Mouse (Mus musculus): ENCODE measurements at regions not wholly inside any gene's neighbourhood (a gene's known extent, or its start where the extent isn't known, plus 50 kb on each side); places are given as distances from the start of the nearest gene placed in this dataset.
A peak's percentile ranks its signal among the peaks of the same experiment; 100 is the strongest.

DNA sequence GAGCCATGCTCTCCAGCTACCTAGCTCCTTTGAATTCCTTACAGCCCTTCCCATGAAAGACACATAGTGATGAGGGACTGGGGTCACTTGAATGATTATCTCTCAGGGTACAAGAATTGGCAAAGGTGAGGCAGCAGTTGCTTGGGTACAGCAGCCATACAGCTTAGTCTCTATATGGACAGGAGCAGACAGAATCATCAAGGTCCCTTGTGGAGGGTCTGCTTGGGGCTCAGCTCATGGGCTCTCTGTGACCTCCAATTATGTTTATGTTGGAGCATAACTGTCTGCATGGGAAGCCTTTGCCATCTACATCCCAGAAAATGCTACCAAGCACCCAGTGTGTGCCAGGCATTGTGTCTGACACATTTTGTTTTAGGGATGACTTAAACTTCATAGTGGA, 118.4 kb upstream of the Lhcgr start:
- no peak for DNase-seq

DNA sequence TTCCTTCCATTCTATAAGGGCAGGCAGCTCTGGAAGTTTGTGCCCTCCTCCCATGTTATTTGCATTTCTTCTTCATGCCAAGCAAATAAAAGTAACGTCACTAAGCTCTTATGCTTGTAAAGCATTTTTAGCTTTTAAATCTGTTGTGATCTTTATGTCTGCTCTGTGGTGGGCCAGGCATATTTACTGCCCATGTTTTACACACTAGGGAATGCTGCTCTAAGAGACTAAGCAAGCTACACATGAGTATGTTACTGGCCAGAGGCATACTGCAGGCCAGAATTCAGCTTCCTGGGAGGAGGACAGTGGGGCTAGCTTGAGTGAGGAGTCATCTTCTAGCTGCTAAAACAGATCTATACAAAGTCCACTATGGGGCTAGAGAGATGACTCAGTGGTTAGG, 110.0 kb upstream of the Lhcgr start:
- no peak for DNase-seq

DNA sequence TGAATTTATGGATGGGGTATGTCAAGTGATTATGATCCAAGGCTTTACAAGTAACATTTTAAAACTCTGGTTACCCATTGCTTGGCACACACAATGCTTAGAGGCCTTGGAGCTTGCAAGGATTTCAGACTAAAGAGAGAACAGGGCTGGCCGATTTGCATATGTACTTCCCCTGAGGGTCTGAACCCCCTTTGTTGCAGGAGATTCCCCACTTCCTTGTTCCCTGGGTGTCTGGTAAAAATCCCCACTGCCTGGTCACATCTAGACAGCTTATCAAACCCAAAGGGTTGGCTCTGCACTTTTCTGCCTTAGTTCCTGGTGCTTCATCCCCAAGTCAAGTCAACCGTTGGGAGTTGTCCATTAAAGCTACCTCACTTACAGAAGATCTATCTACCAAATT, 109.1 kb upstream of the Lhcgr start:
- DNase-seq, result no peak

DNA sequence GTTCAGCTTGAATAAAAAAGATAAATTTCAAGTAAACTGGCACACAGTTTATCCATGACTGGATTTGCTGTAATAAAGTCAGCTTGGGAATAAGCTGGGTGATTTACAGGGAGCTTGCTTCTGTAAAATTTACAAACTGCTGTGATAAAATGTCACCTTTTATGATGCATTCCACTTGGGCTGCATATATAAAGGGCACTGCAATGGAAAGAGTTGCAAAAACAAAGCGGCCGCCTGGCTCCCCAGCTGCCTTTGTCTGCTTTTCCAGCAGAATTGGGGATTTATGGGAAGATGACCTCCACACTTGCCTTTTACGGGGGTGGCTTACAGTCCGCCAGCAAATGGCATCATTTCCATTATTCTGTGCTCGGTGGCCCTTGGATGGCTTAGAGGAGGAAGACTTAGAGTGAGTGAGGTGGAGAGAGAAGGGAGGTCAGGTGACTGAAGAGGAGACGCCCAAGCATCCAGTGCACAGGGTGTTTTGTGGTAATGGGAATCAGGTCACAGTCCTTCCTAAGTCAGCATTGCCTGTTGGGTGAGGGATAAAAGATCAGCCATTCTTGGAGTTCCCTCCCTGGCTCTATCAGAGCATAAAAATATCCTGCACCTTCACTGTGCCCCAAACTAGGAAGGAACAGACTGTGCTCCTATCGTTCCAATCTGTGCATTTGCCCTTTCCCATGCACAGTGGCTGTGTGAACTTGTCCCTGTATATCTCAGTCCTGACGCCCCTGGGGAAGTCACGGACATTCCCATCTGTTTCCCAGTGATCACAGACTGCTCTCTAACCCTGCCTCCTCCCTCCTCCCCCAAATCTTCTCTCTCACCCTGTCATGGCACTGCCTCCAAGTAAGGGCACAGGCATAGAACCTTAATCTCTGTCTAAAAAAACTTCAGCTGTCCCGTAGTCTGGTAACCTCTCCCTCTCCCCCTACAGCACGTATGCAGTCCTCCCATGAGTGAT, 107.2 kb upstream of the Lhcgr start:
- no peak for DNase-seq

DNA sequence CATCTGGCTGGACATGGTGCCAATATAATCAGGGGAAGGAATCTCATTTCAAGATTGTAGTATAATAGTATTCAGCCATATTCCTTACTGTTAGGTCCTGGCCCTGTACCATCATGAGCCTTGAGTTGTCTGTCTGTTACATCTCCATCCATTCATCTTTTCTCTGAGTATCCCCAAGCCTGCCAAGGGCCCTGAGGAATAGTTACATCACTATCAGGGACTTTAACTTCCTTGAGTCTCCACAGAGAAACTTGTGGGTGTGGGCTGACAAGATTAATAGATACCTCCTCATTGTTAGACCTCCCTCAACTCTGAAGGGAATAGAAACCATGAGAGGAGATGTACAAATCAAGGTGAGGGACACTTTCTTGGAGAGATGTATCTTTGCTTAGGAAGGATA, 101.7 kb upstream of the Lhcgr start:
- no peak for DNase-seq

DNA sequence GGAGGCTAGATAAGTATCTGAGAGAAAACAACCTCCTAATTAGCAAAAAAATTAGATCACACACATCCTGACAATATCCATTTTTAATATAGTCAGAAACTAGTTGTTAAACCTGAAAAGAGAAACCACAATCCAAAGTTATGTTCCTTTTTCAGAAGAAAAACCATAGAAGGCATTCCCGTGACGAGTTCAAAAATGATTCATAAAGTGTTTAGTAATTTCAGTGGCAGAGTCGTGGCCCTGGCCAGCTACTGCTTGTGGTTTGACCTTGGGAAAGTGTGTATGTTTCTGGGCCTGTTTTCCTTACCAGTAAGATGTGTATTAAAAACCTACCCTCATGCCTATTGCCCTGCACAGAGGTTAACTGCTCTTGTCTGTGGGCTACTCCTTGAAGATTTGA, 93.7 kb upstream of the Lhcgr start:
- no peak for DNase-seq

DNA sequence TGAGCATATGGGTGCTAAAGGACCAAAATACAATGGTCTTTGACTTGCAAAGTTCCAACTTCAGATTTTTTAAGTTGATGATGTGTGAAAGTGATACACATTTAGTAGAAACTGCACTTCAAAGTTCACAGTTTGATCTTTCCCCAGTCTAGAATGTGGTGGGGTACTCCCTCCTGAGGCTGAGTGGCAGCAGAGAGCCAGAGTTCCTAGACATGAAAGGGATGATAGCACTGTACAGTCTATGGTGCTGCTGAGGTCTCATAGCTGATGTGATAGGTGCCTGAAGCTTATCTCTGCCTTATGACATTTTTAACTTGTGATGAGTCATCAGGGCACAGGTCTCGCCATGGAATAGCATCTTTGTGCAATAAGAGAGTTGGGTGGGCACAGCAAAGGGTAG, 87.9 kb upstream of the Lhcgr start:
- no peak for DNase-seq

DNA sequence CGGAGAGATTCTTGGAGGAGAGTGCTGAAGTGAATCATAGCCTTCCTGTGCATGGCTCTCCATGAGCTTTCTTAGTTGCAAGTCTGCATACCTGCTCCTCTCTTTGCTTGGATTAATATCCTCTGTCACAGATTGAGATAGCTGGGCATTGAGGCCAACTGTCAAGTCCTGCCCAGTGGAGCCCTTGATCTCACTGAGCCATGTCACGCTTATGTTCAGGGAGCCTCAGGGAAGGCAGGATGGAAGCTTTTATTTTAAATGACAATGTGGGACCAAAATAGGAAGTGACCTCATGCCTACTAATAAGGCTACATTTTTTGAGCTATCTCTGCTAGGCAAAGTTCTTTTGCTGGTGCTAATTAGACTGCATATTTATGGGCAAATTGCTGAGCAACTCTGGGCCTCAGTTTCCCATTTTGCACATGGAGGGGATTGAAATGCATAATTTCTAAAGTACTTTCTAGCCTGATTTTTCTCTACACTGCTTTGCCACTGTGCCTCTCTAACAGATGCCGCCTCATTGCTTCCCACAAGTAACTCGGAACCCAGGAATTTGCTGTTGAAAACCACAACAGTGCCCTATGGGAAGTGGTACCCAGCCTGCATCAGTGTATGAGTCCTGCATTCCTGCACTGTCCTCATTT, 78.7 kb upstream of the Lhcgr start:
- no peak for DNase-seq

DNA sequence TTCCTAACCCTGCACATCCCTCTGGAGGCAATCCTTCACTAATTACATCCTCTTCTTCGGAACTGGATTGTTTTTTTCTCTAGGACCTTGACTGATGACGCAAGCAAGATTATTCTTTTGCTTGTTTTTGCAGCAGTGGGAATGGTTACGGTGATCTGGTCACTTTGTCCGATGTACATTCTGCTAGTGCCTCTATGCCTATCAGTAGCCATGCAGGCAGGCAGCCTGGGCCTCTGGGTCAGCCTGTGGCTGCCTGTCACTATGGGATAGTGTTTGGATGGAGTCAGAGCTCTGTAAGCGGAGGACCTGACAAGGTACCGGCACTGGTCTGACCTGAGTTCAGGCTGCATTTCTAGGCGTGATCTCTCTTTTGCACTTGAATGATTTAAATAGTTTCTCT, 72.8 kb upstream of the Lhcgr start:
- no peak for DNase-seq

DNA sequence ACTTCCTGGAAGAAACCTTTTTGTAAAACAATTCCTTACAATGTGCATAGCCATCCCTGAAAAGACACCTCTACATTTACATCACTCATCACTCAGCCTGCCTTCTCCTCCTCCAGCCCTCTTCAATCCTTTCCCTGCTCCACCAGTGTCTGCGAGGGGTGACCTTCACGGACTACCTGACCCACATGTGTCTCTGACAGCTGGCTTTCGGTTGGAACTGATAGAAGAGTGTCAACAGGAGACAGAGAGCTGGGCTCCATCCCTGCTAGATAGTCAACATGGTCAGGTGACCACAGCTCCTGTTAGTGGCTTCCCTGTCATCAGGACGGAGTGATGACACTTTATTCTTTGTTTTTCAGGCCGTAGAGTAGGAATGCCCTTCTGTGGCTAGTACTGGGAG, 72.4 kb upstream of the Lhcgr start:
- no peak for DNase-seq

DNA sequence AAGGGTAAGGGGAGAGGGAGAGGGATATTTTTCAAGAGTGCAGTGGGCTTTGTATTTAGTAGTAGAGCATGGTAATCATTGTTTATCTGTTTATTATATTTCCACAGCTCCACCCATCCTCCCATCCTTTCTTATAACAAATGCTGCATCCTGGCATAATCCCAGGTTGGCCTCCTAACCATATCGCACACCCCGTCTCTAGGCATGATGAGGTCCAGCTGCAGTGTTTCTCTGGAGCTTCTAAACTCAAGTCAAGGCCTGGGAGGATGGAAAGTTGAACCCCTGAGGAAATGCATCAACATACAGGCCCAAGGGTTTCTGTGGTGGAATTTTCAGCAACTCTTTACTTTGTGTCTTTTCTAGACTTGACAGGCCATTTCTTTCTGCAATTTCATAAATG, 69.3 kb upstream of the Lhcgr start:
- DNase-seq, result no peak

DNA sequence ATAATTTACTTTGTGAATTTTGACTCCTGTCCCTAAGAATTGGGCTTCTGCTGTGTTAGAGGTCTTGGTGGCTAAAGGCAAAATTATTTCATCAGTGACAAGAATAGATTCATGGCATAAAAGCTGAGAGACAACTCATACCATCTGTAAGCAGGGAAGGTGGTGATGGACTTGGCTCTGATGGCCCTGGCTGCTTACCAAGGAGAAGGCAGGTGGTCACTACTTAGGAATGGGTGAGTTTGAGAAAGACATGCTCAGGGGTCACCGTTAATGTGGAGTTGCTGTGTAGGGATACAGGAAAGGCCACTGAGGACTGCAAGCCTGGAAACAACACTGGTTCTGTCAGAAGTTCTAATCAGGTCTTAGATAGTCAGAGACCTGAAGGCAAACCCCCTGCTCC, 68.8 kb upstream of the Lhcgr start:
- no peak for DNase-seq

DNA sequence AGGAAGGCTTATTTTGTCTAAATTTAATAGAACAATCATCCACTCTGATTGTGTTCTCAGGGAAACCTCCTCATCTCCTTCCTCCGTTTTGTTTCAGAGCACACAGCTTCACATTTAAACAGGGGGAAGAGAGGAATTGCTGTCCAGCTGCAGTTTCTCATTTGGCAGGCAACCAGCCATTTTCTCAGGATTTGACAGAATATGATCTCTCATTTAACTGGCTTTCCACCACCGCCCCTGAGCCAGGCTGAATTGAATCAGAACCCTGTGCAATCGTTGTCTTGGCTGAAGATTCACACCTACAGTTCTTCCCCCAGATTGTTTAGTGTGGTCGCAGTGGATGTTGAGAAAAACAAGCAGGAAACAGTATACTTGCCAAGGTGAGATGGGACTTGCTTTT, 66.9 kb upstream of the Lhcgr start:
- peak; percentile 28 for DNase-seq

DNA sequence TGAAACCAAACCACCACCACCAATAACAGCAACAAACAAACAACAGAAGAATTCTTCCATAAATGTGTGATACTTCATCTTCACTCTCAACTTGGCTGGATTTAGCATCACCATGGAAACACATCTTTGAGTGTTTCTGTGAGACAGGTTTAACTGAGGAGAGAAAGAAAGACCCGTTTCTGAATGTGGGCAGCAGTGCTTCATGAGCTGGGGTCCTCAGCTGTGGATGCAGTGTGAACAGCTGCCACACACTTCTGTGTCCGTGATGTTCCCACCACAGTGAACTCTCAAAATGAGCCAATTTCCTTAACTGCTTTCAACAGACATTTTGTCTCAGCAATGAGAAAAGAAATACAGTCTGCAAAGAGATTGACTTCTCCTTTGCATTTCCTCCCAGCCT, 55.5 kb upstream of the Lhcgr start:
- DNase-seq, result no peak

DNA sequence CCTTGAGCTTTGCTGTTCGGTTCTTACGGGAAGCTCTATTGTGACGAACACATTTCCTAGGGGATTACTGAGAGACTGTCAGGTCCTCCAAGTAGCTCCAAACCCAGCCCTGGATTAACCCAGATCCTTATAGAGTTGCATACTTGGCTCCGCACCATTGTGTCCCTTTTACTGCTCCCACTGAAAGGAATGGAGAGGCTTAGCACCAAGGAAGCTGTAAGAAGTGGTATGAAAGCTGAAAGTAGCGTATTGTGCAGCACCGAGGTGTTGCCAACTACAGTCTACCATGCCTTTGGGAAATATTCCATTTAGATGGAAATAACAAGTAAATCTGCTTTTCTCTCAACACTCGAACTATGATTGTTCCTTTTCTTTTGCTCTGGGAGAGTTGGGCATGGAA, 53.5 kb upstream of the Lhcgr start:
- DNase-seq, result no peak

All from lung, postnatal 14 days (tissue).